Mouse (Mus musculus) G1E (cell line): ENCODE results near the gene Adpgk. TPM values are rescaled to one million over a fixed set of nuclear protein-coding genes. Genes with fewer than 3 reads are reported as not detected.
A peak's percentile ranks its signal among the peaks of the same experiment; 100 is the strongest.
"Not testable (repeated sequence)": the region's sequence is repeated elsewhere in the genome, so short reads cannot be mapped to it uniquely, and the experiment has no call there.

ENCODE experiments used
- ATAC-seq: 2 replicates; pipeline ENCODE4 v1.8.0; 2016; ENCODE audit warnings: mild to moderate bottlenecking; ENCODE audit not compliant: insufficient number of reproducible peaks, poor library complexity, low FRiP score, severe bottlenecking; ENCODE audit errors: extremely low read depth
- DNase-seq: peaks from one replicate; pipeline ENCODE4 v3.0.0; 2012; ENCODE audit warnings: low spot score
- H3K27me3 ChIP-seq: 2 replicates; pipeline ENCODE4 v1.6.1; 2012; ENCODE audit warnings: mild to moderate bottlenecking, low read length, inconsistent platforms; ENCODE audit not compliant: insufficient read depth
- H3K36me3 ChIP-seq: replicated peaks from 2 replicates; pipeline ENCODE3; 2012; ENCODE audit warnings: mild to moderate bottlenecking, inconsistent platforms
- H3K4me1 ChIP-seq: 2 replicates; pipeline ENCODE4 v1.6.1; 2012; ENCODE audit warnings: low read depth, low read length, inconsistent platforms, mixed read lengths; ENCODE audit not compliant: insufficient read depth
- H3K4me3 ChIP-seq: 2 replicates; pipeline ENCODE4 v1.5.1; 2012; ENCODE audit warnings: low read depth, mild to moderate bottlenecking, inconsistent platforms, low read length, moderate library complexity, mixed read lengths
- H3K9me3 ChIP-seq: replicated peaks from 2 replicates; pipeline ENCODE4 v1.6.1; 2012; ENCODE audit warnings: inconsistent platforms
- CTCF ChIP-seq: IDR thresholded peaks from 2 replicates; pipeline ENCODE4 v1.5.1; 2012; ENCODE audit warnings: low read depth, low read length, inconsistent platforms, mixed read lengths
- GATA1 ChIP-seq: IDR thresholded peaks from 2 replicates; pipeline ENCODE4 v1.6.1; 2012; ENCODE audit warnings: borderline replicate concordance, low read length, inconsistent platforms, mixed read lengths
- GATA2 ChIP-seq: IDR thresholded peaks from 2 replicates; pipeline ENCODE4 v1.6.1; 2012; ENCODE audit warnings: low read depth, low read length, inconsistent platforms, borderline replicate concordance
- POLR2AphosphoS5 ChIP-seq: IDR thresholded peaks from 2 replicates; pipeline ENCODE4 v1.6.1; 2012; ENCODE audit warnings: low read depth, low read length, inconsistent platforms; ENCODE audit not compliant: insufficient replicate concordance
- TAL1 ChIP-seq: conservative IDR thresholded peaks from 2 replicates; pipeline ENCODE4 v1.6.1; 2012; ENCODE audit warnings: low read depth, low read length, inconsistent platforms, mixed read lengths
- polyA plus RNA-seq: library from polyadenylated mRNA; stranded (reverse); fragments of >175 nt; gene quantifications from 2 replicates; pipeline ENCODE4 v1.2.3, GENCODE M21; 2012
- total RNA-seq, 2 experiments: library from RNA; stranded (forward) in 1 of 2; stranded (reverse) in 1 of 2; fragments of 200-1000 nt in 1 of 2; fragments of >200 nt in 1 of 2; fragmentation: Nextera tagmentation in 1 of 2; gene quantifications; 2 replicates each; pipeline ENCODE4 v1.2.3; 2014 to 2017

Adpgk gene
- total and polyA plus RNA-seq, 3 experiments = 4.8 to 60.2 (median 25.1) TPM

- TF ChIP-seq GATA1 (no peak), POLR2AphosphoS5 (no peak), GATA2 (no peak), CTCF (no peak), TAL1 (no peak)
- no peak for DNase-seq
- H3K9me3 ChIP-seq = no peaks in the 10 kb centered on the region
- no peak overlapping the region for H3K4me3 ChIP-seq
- H3K36me3 ChIP-seq = peaks cover 25% of the 10 kb centered on the region
- H3K4me1 ChIP-seq = no peaks in the 10 kb centered on the region
- no peak for ATAC-seq
- H3K27me3 ChIP-seq = no peaks in the 10 kb centered on the region
Observed at GRCm38 (mm10) chr9:59337889-59338288, 46.5 kb downstream of the Adpgk start.

GRCm38 (mm10) chr9:59338411-59338810 lies 47.1 kb downstream of the Adpgk start:
- Histone ChIP-seq H3K4me1 (no peaks in the 10 kb centered on the region), H3K4me3 (no peak overlapping the region), H3K27me3 (no peaks in the 10 kb centered on the region), H3K9me3 (no peaks in the 10 kb centered on the region), H3K36me3 (peaks cover 20% of the 10 kb centered on the region)
- ATAC-seq (no peak), DNase-seq (no peak)
- TF ChIP-seq CTCF = no peak
- TF ChIP-seq TAL1 = no peak
- TF ChIP-seq GATA2 = no peak
- TF ChIP-seq POLR2AphosphoS5 = no peak
- TF ChIP-seq GATA1 = no peak

DNA sequence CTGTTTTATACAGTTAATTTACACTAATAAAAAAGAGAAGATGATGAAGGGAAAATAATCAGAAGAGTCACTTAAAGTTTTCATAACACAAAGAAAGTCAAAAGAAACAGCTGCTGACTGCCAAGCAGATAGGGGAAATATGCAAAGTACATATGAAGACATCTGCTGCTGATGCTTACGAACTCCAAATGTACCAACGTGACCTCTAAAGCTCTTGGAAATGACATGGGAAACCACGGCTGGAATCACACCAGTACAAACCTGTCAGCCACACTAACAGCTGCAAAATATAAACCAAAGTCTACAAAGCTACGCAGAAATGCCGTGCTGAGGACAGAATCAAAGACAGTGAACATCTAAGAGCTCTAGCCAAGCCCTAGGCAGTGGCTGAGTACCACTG lies 47.7 kb downstream of the Adpgk start:
- no peaks in the 10 kb centered on the region for H3K27me3 ChIP-seq
- no peak overlapping the region for H3K4me3 ChIP-seq
- ATAC-seq = no peak
- DNase-seq = no peak
- H3K9me3 ChIP-seq = no peaks in the 10 kb centered on the region
- H3K4me1 ChIP-seq = no peaks in the 10 kb centered on the region
- TF ChIP-seq GATA2 (no peak), POLR2AphosphoS5 (no peak)
- peaks cover 18% of the 10 kb centered on the region for H3K36me3 ChIP-seq

DNA sequence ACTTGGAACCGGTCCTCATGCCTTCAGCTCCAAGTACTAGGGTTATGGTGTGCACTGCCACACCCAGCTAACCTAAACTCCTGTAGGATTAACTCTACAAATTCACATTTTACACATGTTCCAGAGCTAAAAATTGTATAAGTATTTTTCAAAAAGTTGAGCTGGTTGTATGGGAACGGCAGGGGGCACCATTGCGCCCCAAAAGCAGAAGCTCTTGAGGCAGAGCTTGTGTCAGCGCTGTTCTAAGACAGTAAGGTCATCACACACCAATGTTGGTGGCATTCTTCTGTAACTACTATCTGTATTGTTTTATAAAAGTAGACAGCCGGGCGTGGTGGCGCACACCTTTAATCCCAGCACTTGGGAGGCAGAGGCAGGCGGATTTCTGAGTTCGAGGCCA lies 48.6 kb downstream of the Adpgk start:
- DNase-seq (peak; percentile 9), ATAC-seq (no peak)
- TF ChIP-seq CTCF (0 out of 2 replicates have a peak, but pooled peaks have one; percentile 6), GATA1 (no peak)
- no peaks in the 10 kb centered on the region for H3K9me3 ChIP-seq
- H3K4me3 ChIP-seq = no peak overlapping the region
- no peaks in the 10 kb centered on the region for H3K4me1 ChIP-seq
- no peaks in the 10 kb centered on the region for H3K27me3 ChIP-seq
- peaks cover 16% of the 10 kb centered on the region for H3K36me3 ChIP-seq

DNA sequence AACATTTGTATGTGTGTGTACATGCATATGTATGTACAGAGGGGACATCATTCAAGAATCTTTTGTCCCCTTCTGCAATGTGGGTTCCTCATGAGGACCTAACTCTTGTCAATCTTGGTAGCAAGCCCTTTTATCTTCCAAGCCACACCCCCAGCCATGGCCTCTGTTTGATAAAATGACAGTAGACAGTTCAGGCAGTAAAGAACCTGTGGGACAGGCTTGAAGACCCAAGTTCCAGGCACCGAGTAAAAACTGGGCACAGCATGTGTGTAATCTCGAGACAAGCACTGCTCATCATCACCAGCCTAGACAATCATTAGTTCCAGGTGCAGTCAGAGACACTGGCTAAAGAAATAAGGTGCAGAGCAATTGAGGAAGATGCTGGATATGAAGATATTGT lies 54.8 kb downstream of the Adpgk start:
- DNase-seq (no peak), ATAC-seq (no peak)
- Histone ChIP-seq H3K36me3 (peaks cover 2% of the 10 kb centered on the region), H3K27me3 (no peaks in the 10 kb centered on the region), H3K4me3 (no peak overlapping the region), H3K9me3 (no peaks in the 10 kb centered on the region), H3K4me1 (peaks cover 4% of the 10 kb centered on the region; the same call in 1 of the 2 replicates)
- TF ChIP-seq GATA1 = no peak
- no peak for TF ChIP-seq CTCF
- TF ChIP-seq TAL1 = no peak
- TF ChIP-seq POLR2AphosphoS5 = no peak
- TF ChIP-seq GATA2 = no peak

- DNase-seq (no peak), ATAC-seq (no peak)
- TF ChIP-seq GATA1 = no peak
- peak overlapping the region; percentile 76 for H3K4me3 ChIP-seq
- no peaks in the 10 kb centered on the region for H3K27me3 ChIP-seq
- H3K9me3 ChIP-seq = no peaks in the 10 kb centered on the region
- H3K36me3 ChIP-seq = no peaks in the 10 kb centered on the region
- H3K4me1 ChIP-seq = peaks cover 26% of the 10 kb centered on the region
Observed at GRCm38 (mm10) chr9:59352586-59353252, 61.4 kb downstream of the Adpgk start.

- no peak for TF ChIP-seq GATA1
- no peak for TF ChIP-seq POLR2AphosphoS5
- TF ChIP-seq CTCF = no peak
- TF ChIP-seq TAL1 = no peak
- TF ChIP-seq GATA2 = no peak
- H3K27me3 ChIP-seq = no peaks in the 10 kb centered on the region
- peak within 1 kb of the TSS; percentile 76 for H3K4me3 ChIP-seq
- H3K4me1 ChIP-seq = peaks cover 29% of the 10 kb centered on the region
- no peaks in the 10 kb centered on the region for H3K9me3 ChIP-seq
- no peaks in the 10 kb centered on the region for H3K36me3 ChIP-seq
- peak; percentile 95 for ATAC-seq
- DNase-seq = peak; percentile 85
Observed at GRCm38 (mm10) chr9:59353253-59353639, 61.9 kb downstream of the Adpgk start, which contains the start of gene Bbs4. Bbs4 (minus strand) TSS chr9:59353508.

DNA sequence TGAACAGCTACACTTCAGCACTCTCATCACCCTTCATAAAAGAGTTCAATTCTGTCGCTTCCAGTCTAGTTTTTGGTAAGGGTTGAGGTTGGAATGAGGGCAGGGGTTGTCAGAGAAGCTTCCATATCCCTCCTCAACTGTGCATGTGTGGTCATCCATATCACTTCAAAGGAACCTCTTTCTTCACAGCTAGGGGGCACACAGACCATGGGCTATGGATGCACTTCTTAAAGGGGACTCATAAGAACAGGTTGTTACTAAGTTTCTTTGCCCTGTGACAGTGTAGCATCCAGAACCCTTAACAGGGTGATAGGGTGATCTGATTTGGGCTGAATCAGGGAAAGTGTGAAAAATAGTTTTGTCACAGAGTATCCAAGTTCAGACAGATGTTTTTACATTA lies 66.7 kb downstream of the Adpgk start:
- H3K4me1 ChIP-seq = peaks cover 29% of the 10 kb centered on the region
- H3K36me3 ChIP-seq, DNase-seq, H3K4me3 ChIP-seq, H3K27me3 ChIP-seq, H3K9me3 ChIP-seq, ATAC-seq: not testable (repeated sequence)

GRCm38 (mm10) chr9:59360487-59360886 lies 69.1 kb downstream of the Adpgk start:
- H3K9me3 ChIP-seq, DNase-seq, H3K36me3 ChIP-seq, H3K27me3 ChIP-seq, H3K4me3 ChIP-seq: not testable (repeated sequence)
- H3K4me1 ChIP-seq = peaks cover 20% of the 10 kb centered on the region
- ATAC-seq = peak; percentile 78
